Mouse (Mus musculus): ENCODE data around the gene Cactin. TPM values are rescaled to one million over a fixed set of nuclear protein-coding genes. Genes with fewer than 3 reads are reported as not detected.

Gene Cactin
- polyA plus RNA-seq, 1 experiment from 2014 or later = 39.9 TPM

- Histone ChIP-seq H3K27me3 (peaks cover 25% of the 10 kb centered on the region), H3K4me1 (peaks cover 40% of the 10 kb centered on the region), H3K36me3 (ENCODE audit: poor library complexity, severe bottlenecking) (no peaks in the 10 kb centered on the region), H3K4me3 (no peak overlapping the region), H3K27ac (no peak overlapping the region), H3K4me2 (no peak overlapping the region), H3K9ac (no peak overlapping the region), H3K9me3 (replicated peaks) (no peaks in the 10 kb centered on the region)
- no peak for ATAC-seq
- 68% methylated on average over 14 of the region's 14 CpGs for WGBS
These were observed 31.1 kb upstream of the Cactin start for GRCm38 (mm10) chr10:81289811-81290210.

- peak overlapping the region; percentile 33 for H3K4me2 ChIP-seq
- H3K9me3 ChIP-seq (replicated peaks) = no peaks in the 10 kb centered on the region
- ATAC-seq = no peak
- no peak overlapping the region; the same call in 1 of the 2 replicates for H3K27ac ChIP-seq
- H3K36me3 ChIP-seq (ENCODE audit: poor library complexity, severe bottlenecking) = 0 out of 2 replicates have a peak, but pooled peaks cover 6% of the 10 kb centered on the region
- H3K4me3 ChIP-seq = no peak overlapping the region
- peaks cover 44% of the 10 kb centered on the region for H3K4me1 ChIP-seq
- peaks cover 18% of the 10 kb centered on the region for H3K27me3 ChIP-seq
- H3K9ac ChIP-seq = peak overlapping the region; percentile 18
- 13% methylated on average over 24 of the region's 24 CpGs for WGBS
These were observed 30.0 kb upstream of the Cactin start for GRCm38 (mm10) chr10:81290698-81291460.

GRCm38 (mm10) chr10:81291511-81292104 is 29.3 kb upstream of the Cactin start, which contains the start of gene Tjp3:
Tjp3 (minus strand) TSS chr10:81291581.
- peaks cover 48% of the 10 kb centered on the region for H3K4me1 ChIP-seq
- peak within 1 kb of the TSS; percentile 18 for H3K9ac ChIP-seq
- H3K36me3 ChIP-seq (ENCODE audit: poor library complexity, severe bottlenecking) = peaks cover 10% of the 10 kb centered on the region
- no peak for ATAC-seq
- H3K27ac ChIP-seq = no peak within 1 kb of the TSS; the same call in 1 of the 2 replicates
- H3K9me3 ChIP-seq (replicated peaks) = no peaks in the 10 kb centered on the region
- H3K4me3 ChIP-seq = peak within 1 kb of the TSS; percentile 89; the same call in 1 of the 2 replicates
- H3K4me2 ChIP-seq = peak within 1 kb of the TSS; percentile 92
- WGBS = 77% methylated on average over 9 of the region's 9 CpGs
- H3K27me3 ChIP-seq = peaks cover 18% of the 10 kb centered on the region

GRCm38 (mm10) chr10:81292554-81293333 is 28.2 kb upstream of the Cactin start, which contains the start of gene Pip5k1c:
Pip5k1c (plus strand) TSS chr10:81292963.
- Histone ChIP-seq H3K9me3 (replicated peaks) (no peaks in the 10 kb centered on the region), H3K4me2 (peak within 1 kb of the TSS; percentile 92), H3K4me3 (peak within 1 kb of the TSS; percentile 89), H3K9ac (peak within 1 kb of the TSS; percentile 92), H3K36me3 (ENCODE audit: poor library complexity, severe bottlenecking) (peaks cover 10% of the 10 kb centered on the region), H3K27me3 (peaks cover 18% of the 10 kb centered on the region), H3K27ac (peak within 1 kb of the TSS; percentile 93), H3K4me1 (peaks cover 49% of the 10 kb centered on the region)
- WGBS = 1% methylated on average over 42 of the region's 80 CpGs
- peak; percentile 95 for ATAC-seq

- Histone ChIP-seq H3K27me3 (peaks cover 18% of the 10 kb centered on the region), H3K4me3 (peak overlapping the region; percentile 89), H3K36me3 (ENCODE audit: poor library complexity, severe bottlenecking) (peaks cover 14% of the 10 kb centered on the region), H3K9ac (peak overlapping the region; percentile 92), H3K27ac (peak overlapping the region; percentile 93), H3K4me1 (peaks cover 49% of the 10 kb centered on the region), H3K9me3 (replicated peaks) (no peaks in the 10 kb centered on the region), H3K4me2 (peak overlapping the region; percentile 92)
- 3% methylated on average over 25 of the region's 25 CpGs for WGBS
- ATAC-seq = no peak; the same call in 1 of the 2 replicates
These were observed 27.4 kb upstream of the Cactin start for GRCm38 (mm10) chr10:81293334-81294030.

GRCm38 (mm10) chr10:81294442-81294841 is 26.5 kb upstream of the Cactin start:
- Histone ChIP-seq H3K9me3 (replicated peaks) (no peaks in the 10 kb centered on the region), H3K36me3 (ENCODE audit: poor library complexity, severe bottlenecking) (peaks cover 14% of the 10 kb centered on the region), H3K27ac (no peak overlapping the region), H3K27me3 (peaks cover 18% of the 10 kb centered on the region), H3K4me1 (peaks cover 47% of the 10 kb centered on the region), H3K4me3 (peak overlapping the region; percentile 89), H3K4me2 (peak overlapping the region; percentile 92), H3K9ac (peak overlapping the region; percentile 92)
- no peak for ATAC-seq
- WGBS = 68% methylated on average over 8 of the region's 8 CpGs

- H3K36me3 ChIP-seq (ENCODE audit: poor library complexity, severe bottlenecking) = peaks cover 14% of the 10 kb centered on the region
- no peak overlapping the region; the same call in 1 of the 2 replicates for H3K27ac ChIP-seq
- H3K9me3 ChIP-seq (replicated peaks) = no peaks in the 10 kb centered on the region
- H3K27me3 ChIP-seq = peaks cover 13% of the 10 kb centered on the region
- no peak for ATAC-seq
- H3K4me3 ChIP-seq = no peak overlapping the region
- peak overlapping the region; percentile 92; the same call in 1 of the 2 replicates for H3K4me2 ChIP-seq
- no peak overlapping the region for H3K9ac ChIP-seq
- 96% methylated on average over 6 of the region's 6 CpGs for WGBS
- H3K4me1 ChIP-seq = peaks cover 42% of the 10 kb centered on the region
These were observed 25.7 kb upstream of the Cactin start for GRCm38 (mm10) chr10:81295185-81295584.

- Histone ChIP-seq H3K27ac (no peak overlapping the region), H3K4me3 (no peak overlapping the region), H3K4me1 (peaks cover 33% of the 10 kb centered on the region), H3K9me3 (replicated peaks) (no peaks in the 10 kb centered on the region), H3K27me3 (no peaks in the 10 kb centered on the region), H3K36me3 (ENCODE audit: poor library complexity, severe bottlenecking) (peaks cover 14% of the 10 kb centered on the region), H3K4me2 (no peak overlapping the region), H3K9ac (no peak overlapping the region)
- 83% methylated on average over 6 of the region's 6 CpGs for WGBS
- ATAC-seq = no peak
These were observed 23.7 kb upstream of the Cactin start for GRCm38 (mm10) chr10:81297246-81297645.

GRCm38 (mm10) chr10:81297845-81298244 is 23.1 kb upstream of the Cactin start:
- Histone ChIP-seq H3K9me3 (replicated peaks) (no peaks in the 10 kb centered on the region), H3K36me3 (ENCODE audit: poor library complexity, severe bottlenecking) (peaks cover 14% of the 10 kb centered on the region), H3K27ac (no peak overlapping the region), H3K9ac (no peak overlapping the region), H3K27me3 (no peaks in the 10 kb centered on the region), H3K4me1 (peaks cover 39% of the 10 kb centered on the region), H3K4me3 (no peak overlapping the region), H3K4me2 (no peak overlapping the region)
- WGBS = 80% methylated on average over 10 of the region's 10 CpGs
- ATAC-seq = no peak

- Histone ChIP-seq H3K27ac (no peak overlapping the region), H3K4me2 (no peak overlapping the region), H3K4me1 (peaks cover 44% of the 10 kb centered on the region), H3K9me3 (replicated peaks) (no peaks in the 10 kb centered on the region), H3K9ac (no peak overlapping the region), H3K4me3 (no peak overlapping the region), H3K27me3 (no peaks in the 10 kb centered on the region), H3K36me3 (ENCODE audit: poor library complexity, severe bottlenecking) (peaks cover 14% of the 10 kb centered on the region)
- no peak for ATAC-seq
- 96% methylated on average over 17 of the region's 17 CpGs for WGBS
These were observed 22.4 kb upstream of the Cactin start for GRCm38 (mm10) chr10:81298369-81299100.
